Mouse (Mus musculus) midbrain, embryonic 15.5 days (tissue): ENCODE measurements around the gene Cntnap2. TPM values are rescaled to one million over a fixed set of nuclear protein-coding genes. Genes with fewer than 3 reads are reported as not detected.

ENCODE experiments used
- ATAC-seq: fragments of 200-750 bp; cut with Nextera tagmentation; replicated peaks from 2 replicates; pipeline ENCODE4 v1.8.0; 2017; ENCODE audit warnings: moderate TSS enrichment
- H3K27ac ChIP-seq: fragments of 300-500 bp; sonication (generic); 2 replicates; pipeline ENCODE4 v1.5.1; 2015; ENCODE audit warnings: mild to moderate bottlenecking, inconsistent platforms
- H3K27me3 ChIP-seq: fragments of 300-500 bp; sonication (generic); replicated peaks from 2 replicates; pipeline ENCODE4 v1.6.1; 2015; ENCODE audit warnings: inconsistent platforms
- H3K36me3 ChIP-seq: fragments of 300-500 bp; sonication (generic); replicated peaks from 2 replicates; pipeline ENCODE4 v1.6.1; 2015; ENCODE audit warnings: inconsistent platforms
- H3K4me1 ChIP-seq: fragments of 300-500 bp; sonication (generic); 2 replicates; pipeline ENCODE4 v1.6.1; 2015; ENCODE audit warnings: inconsistent platforms
- H3K4me2 ChIP-seq: fragments of 300-500 bp; sonication (generic); 2 replicates; pipeline ENCODE4 v1.6.1; 2015; ENCODE audit warnings: inconsistent platforms, mild to moderate bottlenecking, moderate library complexity
- H3K4me3 ChIP-seq: fragments of 300-500 bp; sonication (generic); 2 replicates; pipeline ENCODE4 v1.5.1; 2015; ENCODE audit warnings: mild to moderate bottlenecking, inconsistent platforms
- H3K9ac ChIP-seq: fragments of 300-500 bp; sonication (generic); 2 replicates; pipeline ENCODE4 v1.6.1; 2015; ENCODE audit warnings: mild to moderate bottlenecking, inconsistent platforms
- H3K9me3 ChIP-seq: fragments of 300-500 bp; sonication (generic); 2 replicates; pipeline ENCODE4 v1.6.1; 2016; ENCODE audit warnings: inconsistent platforms
- WGBS: fragments of 180-500 bp; shearing (Covaris S2); methylation state at CpG from one replicate; pipeline ENCODE4 v1.1.7; 2015; ENCODE audit warnings: mixed read lengths; 5-methylcytosine and 5-hydroxymethylcytosine counted together
- polyA plus RNA-seq: library from polyadenylated mRNA; unstranded; fragments of >200 nt; fragmentation: Nextera tagmentation; extraction: Ambion mirVana; gene quantifications from 2 replicates; pipeline ENCODE4 v1.2.1, GENCODE M21; 2015

Cntnap2 gene
- polyA plus RNA-seq, 1 experiment from 2014 or later = 68.3 TPM

- Histone ChIP-seq H3K27me3 (no peaks in the 10 kb centered on the region), H3K27ac (no peak overlapping the region), H3K4me2 (no peak overlapping the region), H3K9ac (no peak overlapping the region), H3K4me3 (no peak overlapping the region), H3K9me3 (no peaks in the 10 kb centered on the region), H3K36me3 (no peaks in the 10 kb centered on the region), H3K4me1 (peaks cover 12% of the 10 kb centered on the region; the same call in 1 of the 2 replicates)
- 74% methylated on average over 5 of the region's 5 CpGs for WGBS
- no peak for ATAC-seq
Observed at GRCm38 (mm10) chr6:47323169-47323835, 2264.1 kb downstream of the Cntnap2 start.

- Histone ChIP-seq H3K36me3 (no peaks in the 10 kb centered on the region), H3K27ac (no peak overlapping the region), H3K9ac (no peak overlapping the region), H3K27me3 (no peaks in the 10 kb centered on the region), H3K9me3 (no peaks in the 10 kb centered on the region), H3K4me3 (no peak overlapping the region), H3K4me1 (peaks cover 8% of the 10 kb centered on the region; the same call in 1 of the 2 replicates), H3K4me2 (no peak overlapping the region)
- WGBS = 81% methylated on average over 5 of the region's 5 CpGs
- ATAC-seq = no peak
Observed at GRCm38 (mm10) chr6:47323886-47324285, 2264.7 kb downstream of the Cntnap2 start.

- H3K4me2 ChIP-seq = no peak overlapping the region
- H3K4me3 ChIP-seq = no peak overlapping the region
- no peaks in the 10 kb centered on the region for H3K9me3 ChIP-seq
- no peak for ATAC-seq
- no peak overlapping the region for H3K9ac ChIP-seq
- WGBS = 68% methylated on average over 3 of the region's 3 CpGs
- H3K36me3 ChIP-seq = no peaks in the 10 kb centered on the region
- no peaks in the 10 kb centered on the region for H3K4me1 ChIP-seq
- H3K27ac ChIP-seq = no peak overlapping the region
- no peaks in the 10 kb centered on the region for H3K27me3 ChIP-seq
Observed at GRCm38 (mm10) chr6:47328281-47328680, 2269.1 kb downstream of the Cntnap2 start.

GRCm38 (mm10) chr6:47329212-47329611, 2270.1 kb downstream of the Cntnap2 start:
- Histone ChIP-seq H3K4me2 (no peak overlapping the region), H3K27ac (no peak overlapping the region), H3K27me3 (no peaks in the 10 kb centered on the region), H3K9me3 (no peaks in the 10 kb centered on the region), H3K36me3 (no peaks in the 10 kb centered on the region), H3K4me3 (no peak overlapping the region), H3K4me1 (no peaks in the 10 kb centered on the region), H3K9ac (no peak overlapping the region)
- no peak for ATAC-seq
- 47% methylated on average over 4 of the region's 4 CpGs for WGBS

- Histone ChIP-seq H3K27ac (0 out of 2 replicates have a peak overlapping the region, but pooled peaks have one; percentile 30), H3K9ac (no peak overlapping the region), H3K9me3 (no peaks in the 10 kb centered on the region), H3K4me3 (no peak overlapping the region), H3K4me1 (no peaks in the 10 kb centered on the region), H3K4me2 (no peak overlapping the region), H3K27me3 (no peaks in the 10 kb centered on the region), H3K36me3 (no peaks in the 10 kb centered on the region)
- no peak for ATAC-seq
- 31% methylated on average over 4 of the region's 4 CpGs for WGBS
Observed at GRCm38 (mm10) chr6:47333016-47333415, 2273.9 kb downstream of the Cntnap2 start.

- Histone ChIP-seq H3K36me3 (no peaks in the 10 kb centered on the region), H3K9ac (no peak overlapping the region), H3K4me3 (no peak overlapping the region), H3K4me1 (no peaks in the 10 kb centered on the region), H3K9me3 (no peaks in the 10 kb centered on the region), H3K27me3 (no peaks in the 10 kb centered on the region), H3K27ac (no peak overlapping the region), H3K4me2 (no peak overlapping the region)
- 96% methylated on average over 2 of the region's 2 CpGs for WGBS
- no peak for ATAC-seq
Observed at GRCm38 (mm10) chr6:47334377-47334776, 2275.2 kb downstream of the Cntnap2 start.

- no peaks in the 10 kb centered on the region for H3K27me3 ChIP-seq
- H3K36me3 ChIP-seq = no peaks in the 10 kb centered on the region
- 93% methylated on average over 4 of the region's 4 CpGs for WGBS
- H3K27ac ChIP-seq = no peak overlapping the region
- H3K4me3 ChIP-seq = no peak overlapping the region
- H3K9me3 ChIP-seq = no peaks in the 10 kb centered on the region
- H3K4me1 ChIP-seq = no peaks in the 10 kb centered on the region
- no peak for ATAC-seq
- H3K4me2 ChIP-seq = no peak overlapping the region
- no peak overlapping the region for H3K9ac ChIP-seq
Observed at GRCm38 (mm10) chr6:47337300-47337699, 2278.1 kb downstream of the Cntnap2 start.

GRCm38 (mm10) chr6:47338113-47338512, 2279.0 kb downstream of the Cntnap2 start:
- no peak overlapping the region for H3K27ac ChIP-seq
- H3K9me3 ChIP-seq = no peaks in the 10 kb centered on the region
- 0 out of 2 replicates have a peak, but pooled peaks cover 4% of the 10 kb centered on the region for H3K4me1 ChIP-seq
- H3K9ac ChIP-seq = no peak overlapping the region
- WGBS = 69% methylated on average over 6 of the region's 6 CpGs
- H3K4me2 ChIP-seq = no peak overlapping the region
- no peak for ATAC-seq
- H3K4me3 ChIP-seq = no peak overlapping the region
- no peaks in the 10 kb centered on the region for H3K36me3 ChIP-seq
- no peaks in the 10 kb centered on the region for H3K27me3 ChIP-seq

GRCm38 (mm10) chr6:47340813-47341502, 2281.8 kb downstream of the Cntnap2 start:
- WGBS = 68% methylated on average over 4 of the region's 4 CpGs
- no peaks in the 10 kb centered on the region for H3K9me3 ChIP-seq
- H3K36me3 ChIP-seq = no peaks in the 10 kb centered on the region
- H3K9ac ChIP-seq = no peak overlapping the region
- H3K4me1 ChIP-seq = 0 out of 2 replicates have a peak, but pooled peaks cover 11% of the 10 kb centered on the region
- no peaks in the 10 kb centered on the region for H3K27me3 ChIP-seq
- ATAC-seq = no peak
- H3K4me2 ChIP-seq = no peak overlapping the region
- no peak overlapping the region for H3K27ac ChIP-seq
- no peak overlapping the region for H3K4me3 ChIP-seq

- WGBS = 74% methylated on average over 6 of the region's 6 CpGs
- no peak overlapping the region for H3K4me3 ChIP-seq
- H3K9ac ChIP-seq = no peak overlapping the region
- no peaks in the 10 kb centered on the region for H3K9me3 ChIP-seq
- H3K27me3 ChIP-seq = no peaks in the 10 kb centered on the region
- H3K4me2 ChIP-seq = no peak overlapping the region
- 0 out of 2 replicates have a peak, but pooled peaks cover 11% of the 10 kb centered on the region for H3K4me1 ChIP-seq
- no peaks in the 10 kb centered on the region for H3K36me3 ChIP-seq
- no peak overlapping the region for H3K27ac ChIP-seq
- ATAC-seq = no peak
Observed at GRCm38 (mm10) chr6:47341503-47341884, 2282.3 kb downstream of the Cntnap2 start.

- 64% methylated on average over 1 of the region's 1 CpGs for WGBS
- H3K4me3 ChIP-seq = no peak overlapping the region
- no peak overlapping the region for H3K4me2 ChIP-seq
- H3K9ac ChIP-seq = no peak overlapping the region
- 0 out of 2 replicates have a peak, but pooled peaks cover 11% of the 10 kb centered on the region for H3K4me1 ChIP-seq
- H3K9me3 ChIP-seq = no peaks in the 10 kb centered on the region
- no peak overlapping the region for H3K27ac ChIP-seq
- peak; percentile 63; the same call in 1 of the 2 replicates for ATAC-seq
- no peaks in the 10 kb centered on the region for H3K27me3 ChIP-seq
- H3K36me3 ChIP-seq = no peaks in the 10 kb centered on the region
Observed at GRCm38 (mm10) chr6:47343245-47343644, 2284.1 kb downstream of the Cntnap2 start.

- no peaks in the 10 kb centered on the region for H3K27me3 ChIP-seq
Observed at GRCm38 (mm10) chr6:47344696-47345095, 2285.5 kb downstream of the Cntnap2 start.

More at GRCm38 (mm10) chr6:47344696-47345095, 2285.5 kb downstream of the Cntnap2 start:
- Histone ChIP-seq H3K9ac (no peak overlapping the region), H3K9me3 (no peaks in the 10 kb centered on the region), H3K4me2 (no peak overlapping the region), H3K4me1 (0 out of 2 replicates have a peak, but pooled peaks cover 11% of the 10 kb centered on the region), H3K36me3 (no peaks in the 10 kb centered on the region), H3K27ac (no peak overlapping the region), H3K4me3 (no peak overlapping the region)
- no peak for ATAC-seq
- WGBS = 82% methylated on average over 3 of the region's 3 CpGs
